Mouse (Mus musculus) R1 (cell line): Measurements from ENCODE around the gene Hrg.
"Not testable (repeated sequence)": the region's sequence is repeated elsewhere in the genome, so short reads cannot be mapped to it uniquely, and the experiment has no call there.

ENCODE experiments used
- DNase-seq: peaks from one replicate; pipeline ENCODE4 v3.0.0-alpha.2; 2018; ENCODE audit warnings: low read depth, low spot score

The Hrg gene

GRCm38 (mm10) chr16:22961073-22961472, 10.2 kb downstream of the Hrg start:
- no peak for DNase-seq

GRCm38 (mm10) chr16:22962256-22962655, 11.4 kb downstream of the Hrg start:
- no peak for DNase-seq

- DNase-seq, result no peak
Observed at GRCm38 (mm10) chr16:22963293-22963692, 12.4 kb downstream of the Hrg start.

GRCm38 (mm10) chr16:22967383-22968030, 16.6 kb downstream of the Hrg start:
- DNase-seq, result no peak

GRCm38 (mm10) chr16:22996951-22997350, 46.1 kb downstream of the Hrg start:
- DNase-seq, result not testable (repeated sequence)
